In genomic region chr5:124903852-124904251, GRCm38 (mm10) we compare ENCODE assay signal across 29 mouse cellular contexts. TPM values are rescaled to one million over a fixed set of nuclear protein-coding genes. Genes with fewer than 3 reads are reported as not detected.
"Had no signal": no experiment of that assay in that cellular context is flagged by ENCODE, and none has a peak within 500 bp of the region (broad histone marks: within the 10 kb centered on the region; RNA-seq: fewer than 3 reads in every experiment).

No protein-coding gene starts in this region.

- ATAC-seq: forebrain, embryonic 13.5 days; forebrain, embryonic 14.5 days; forebrain, embryonic 15.5 days; forebrain, embryonic 16.5 days; forebrain, postnatal 0 days had no signal

- H3K9me3 ChIP-seq: embryonic facial prominence, embryonic 10.5 days; embryonic facial prominence, embryonic 12.5 days; embryonic facial prominence, embryonic 13.5 days; embryonic facial prominence, embryonic 15.5 days; forebrain, embryonic 10.5 days; forebrain, embryonic 12.5 days; forebrain, embryonic 13.5 days; forebrain, embryonic 15.5 days had no signal

- DNase-seq: cerebellum, adult 18-20 months; cerebellum, adult 2 months; cerebellum, adult 8-10 months; cerebellum, adult 9-10 months; cerebellum, adult 9-11 months; cerebellum, postnatal 10 days; cerebellum, postnatal 14 days; cerebellum, postnatal 25 days; cerebellum, postnatal 36 days; embryo, embryonic 11 days; forebrain, postnatal 0 days; gastrocnemius, adult 2 months; gastrocnemius, postnatal 10 days; gastrocnemius, postnatal 14 days; gastrocnemius, postnatal 25 days; gastrocnemius, postnatal 36 days; heart, adult 11 months had no signal

- H3K36me3 ChIP-seq: embryonic facial prominence, embryonic 10.5 days; embryonic facial prominence, embryonic 12.5 days; embryonic facial prominence, embryonic 13.5 days; embryonic facial prominence, embryonic 15.5 days; forebrain, embryonic 10.5 days; forebrain, embryonic 12.5 days; forebrain, embryonic 15.5 days had no signal

- H3K4me3 ChIP-seq: embryonic facial prominence, embryonic 10.5 days; embryonic facial prominence, embryonic 12.5 days; embryonic facial prominence, embryonic 13.5 days; embryonic facial prominence, embryonic 15.5 days; erythroblast, embryonic 14.5 days; forebrain, embryonic 10.5 days; forebrain, embryonic 12.5 days; forebrain, embryonic 13.5 days; forebrain, embryonic 15.5 days; gastrocnemius, adult 2 months had no signal

- H3K4me2 ChIP-seq: embryonic facial prominence, embryonic 12.5 days; embryonic facial prominence, embryonic 13.5 days; embryonic facial prominence, embryonic 15.5 days; forebrain, embryonic 12.5 days; forebrain, embryonic 13.5 days; forebrain, embryonic 15.5 days had no signal

- H3K9ac ChIP-seq: embryonic facial prominence, embryonic 12.5 days; embryonic facial prominence, embryonic 13.5 days; embryonic facial prominence, embryonic 15.5 days; forebrain, embryonic 12.5 days; forebrain, embryonic 13.5 days; forebrain, embryonic 15.5 days; forebrain, postnatal 0 days had no signal

- H3K27ac ChIP-seq: embryonic facial prominence, embryonic 10.5 days; embryonic facial prominence, embryonic 12.5 days; embryonic facial prominence, embryonic 13.5 days; embryonic facial prominence, embryonic 15.5 days; forebrain, embryonic 10.5 days; forebrain, embryonic 12.5 days; forebrain, embryonic 13.5 days; forebrain, embryonic 15.5 days; gastrocnemius, adult 2 months had no signal

- H3K27me3 ChIP-seq: embryonic facial prominence, embryonic 12.5 days; embryonic facial prominence, embryonic 13.5 days; embryonic facial prominence, embryonic 15.5 days; forebrain, embryonic 12.5 days; forebrain, embryonic 13.5 days; forebrain, embryonic 15.5 days had no signal

RNA-seq across cellular contexts. Expression of gene Ccdc92, which starts 41.6 kb away (rescaled TPM):
- total RNA-seq: common myeloid progenitor, adult 5-6 weeks had no signal
